Mouse (Mus musculus) liver, adult 2 months (tissue): Measurements from ENCODE around the gene Siglecf.

Source experiments
- CTCF ChIP-seq: fragments of 200-500 bp; IDR thresholded peaks from 2 replicates; pipeline ENCODE4 v1.5.1; 2011; ENCODE audit warnings: low read depth, low read length, control low read depth
- POLR2A ChIP-seq: fragments of 200-500 bp; IDR thresholded peaks from 2 replicates; pipeline ENCODE4 v1.6.1; 2011; ENCODE audit warnings: low read length, control low read depth; ENCODE audit not compliant: insufficient read depth; ENCODE audit errors: extremely low read depth

DNA sequence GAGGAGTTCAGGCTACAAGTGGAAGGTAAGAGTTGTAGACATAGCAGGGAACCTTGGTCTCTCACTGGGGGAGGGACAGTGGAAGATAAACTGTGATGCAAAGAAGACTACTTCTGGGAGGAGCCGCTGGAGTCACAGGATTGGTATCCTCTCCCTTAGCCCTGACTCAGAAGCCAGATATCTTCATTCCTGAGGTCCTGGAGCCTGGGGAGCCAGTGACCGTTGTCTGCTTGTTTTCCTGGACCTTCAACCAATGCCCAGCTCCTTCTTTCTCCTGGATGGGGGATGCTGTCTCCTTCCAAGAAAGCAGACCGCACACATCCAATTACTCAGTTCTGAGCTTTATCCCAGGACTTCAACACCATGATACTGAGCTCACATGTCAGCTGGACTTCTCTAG, 57.9 kb downstream of the Siglecf start:
- TF ChIP-seq CTCF (no peak), POLR2A (no peak)
